In genomic region chr3:108209536-108209935, GRCm38 (mm10) we compare ENCODE assay signal across 8 mouse cellular contexts. TPM values are rescaled to one million over a fixed set of nuclear protein-coding genes. Genes with fewer than 3 reads are reported as not detected.
DNase-seq lines count a peak whose midpoint lies in the region; ATAC-seq lines count a peak whose summit lies in the region.

No protein-coding gene starts in this region.

- H3K27me3 ChIP-seq in forebrain, embryonic 11.5 days (ENCODE audit: control insufficient read depth, insufficient read depth, low read length) = no peaks in the 10 kb centered on the region
- peaks cover 21% of the 10 kb centered on the region for H3K27me3 ChIP-seq in liver, embryonic 13.5 days

- 10% methylated on average over 8 of the region's 8 CpGs for WGBS in forebrain, embryonic 11.5 days
- WGBS in liver, embryonic 13.5 days (ENCODE audit: insufficient replicate concordance) = 15% methylated on average over 8 of the region's 8 CpGs

- H3K4me1 ChIP-seq in forebrain, embryonic 11.5 days (replicated peaks; ENCODE audit: control insufficient read depth, insufficient read depth, low read length) = peaks cover 9% of the 10 kb centered on the region; the same call in 1 of the 2 replicates
- H3K4me1 ChIP-seq in liver, embryonic 13.5 days (replicated peaks) = peaks cover 36% of the 10 kb centered on the region

- peak overlapping the region; percentile 63 for H3K4me2 ChIP-seq in forebrain, embryonic 11.5 days (ENCODE audit: low read depth, low read length, severe bottlenecking)
- peak overlapping the region; percentile 97 for H3K4me2 ChIP-seq in liver, embryonic 13.5 days

- DNase-seq in embryo, embryonic 10.5 days (ENCODE audit: low spot score) = peak; percentile 44
- DNase-seq in embryo, embryonic 9.5 days (ENCODE audit: extremely low spot score) = no peak
- peak; percentile 31 for DNase-seq in 3T3-L1 (ENCODE audit: low read depth, low spot score)
- DNase-seq in forebrain, embryonic 11.5 days (ENCODE audit: low spot score) = no peak
- DNase-seq in liver, embryonic 13.5 days = no peak
- no peak for DNase-seq in left cerebral cortex, adult 9 months (ENCODE audit: low spot score in 2 of 2)
- no peak for DNase-seq in lung, postnatal 36 days

- H3K27ac ChIP-seq in forebrain, embryonic 11.5 days (ENCODE audit: low read depth, low read length) = peak overlapping the region; percentile 89
- no peak overlapping the region for H3K27ac ChIP-seq in liver, embryonic 13.5 days

- H3K36me3 ChIP-seq in forebrain, embryonic 11.5 days (ENCODE audit: control insufficient read depth, insufficient read depth, low read length) = peaks cover 2% of the 10 kb centered on the region; the same call in 1 of the 2 replicates
- H3K36me3 ChIP-seq in liver, embryonic 13.5 days = peaks cover 23% of the 10 kb centered on the region

- peak overlapping the region; percentile 89 for H3K9ac ChIP-seq in forebrain, embryonic 11.5 days (ENCODE audit: low read length)
- H3K9ac ChIP-seq in liver, embryonic 13.5 days = peak overlapping the region; percentile 82

- H3K4me3 ChIP-seq in forebrain, embryonic 11.5 days (ENCODE audit: low read depth, low read length) = peak overlapping the region; percentile 62
- H3K4me3 ChIP-seq in liver, embryonic 13.5 days (replicated peaks) = peak overlapping the region; percentile 76

- peak; percentile 3 for ATAC-seq in forebrain, embryonic 11.5 days (replicated peaks; ENCODE audit: low FRiP score)
- ATAC-seq in liver, embryonic 13.5 days (ENCODE audit: low read depth) = no peak; the same call in 1 of the 2 replicates
- ATAC-seq in monocyte, adult 5-6 weeks (replicated peaks; ENCODE audit: insufficient number of reproducible peaks, low FRiP score, low TSS enrichment, poor library complexity, severe bottlenecking) = no peak

- H3K9me3 ChIP-seq in forebrain, embryonic 11.5 days (ENCODE audit: control insufficient read depth, low read length) = no peaks in the 10 kb centered on the region
- no peaks in the 10 kb centered on the region for H3K9me3 ChIP-seq in liver, embryonic 13.5 days (replicated peaks)

RNA-seq across cellular contexts. Expression of gene Atxn7l2, which starts 1.2 kb away (rescaled TPM):
- 22.3 and 24.3 TPM in 2 replicates for polyA plus RNA-seq in forebrain, embryonic 11.5 days (2014; fragmentation: Nextera tagmentation; extraction: Ambion mirVana)
- polyA plus RNA-seq in liver, embryonic 13.5 days (2015; fragmentation: Nextera tagmentation; extraction: Ambion mirVana) = 3.1 and 3.3 TPM in 2 replicates
- 4.0 to 7.1 TPM (median 6.8 TPM) in 3 replicates for total RNA-seq in monocyte, adult 5-6 weeks (2017)

RNA-seq across cellular contexts. Expression of gene Cyb561d1, which starts 8.5 kb away (rescaled TPM):
- polyA plus RNA-seq in forebrain, embryonic 11.5 days (2014; fragmentation: Nextera tagmentation; extraction: Ambion mirVana) = 3.1 and 3.2 TPM in 2 replicates
- polyA plus RNA-seq in liver, embryonic 13.5 days (2015; fragmentation: Nextera tagmentation; extraction: Ambion mirVana) = 1.7 and 2.0 TPM in 2 replicates
- 13.0 to 22.3 TPM (median 15.0 TPM) in 3 replicates for total RNA-seq in monocyte, adult 5-6 weeks (2017)

RNA-seq across cellular contexts. Expression of gene Sypl2, which starts 16.9 kb away (rescaled TPM):
- 2.3 and 3.5 TPM in 2 replicates for polyA plus RNA-seq in forebrain, embryonic 11.5 days (2014; fragmentation: Nextera tagmentation; extraction: Ambion mirVana)
- 0.05 and 0.07 TPM in 2 replicates for polyA plus RNA-seq in liver, embryonic 13.5 days (2015; fragmentation: Nextera tagmentation; extraction: Ambion mirVana)
- total RNA-seq in monocyte, adult 5-6 weeks (2017) = not detected in 3 replicates

RNA-seq across cellular contexts. Expression of gene Amigo1, which starts 23.4 kb away (rescaled TPM):
- 4.2 and 5.2 TPM in 2 replicates for polyA plus RNA-seq in forebrain, embryonic 11.5 days (2014; fragmentation: Nextera tagmentation; extraction: Ambion mirVana)
- 0.35 and 0.51 TPM in 2 replicates for polyA plus RNA-seq in liver, embryonic 13.5 days (2015; fragmentation: Nextera tagmentation; extraction: Ambion mirVana)
- 3.7 to 6.2 TPM (median 4.2 TPM) in 3 replicates for total RNA-seq in monocyte, adult 5-6 weeks (2017)

RNA-seq across cellular contexts. Expression of gene Psma5, which starts 47.2 kb away (rescaled TPM):
- polyA plus RNA-seq in forebrain, embryonic 11.5 days (2014; fragmentation: Nextera tagmentation; extraction: Ambion mirVana) = 277 and 297 TPM in 2 replicates
- 224 and 238 TPM in 2 replicates for polyA plus RNA-seq in liver, embryonic 13.5 days (2015; fragmentation: Nextera tagmentation; extraction: Ambion mirVana)
- total RNA-seq in monocyte, adult 5-6 weeks (2017) = 137 to 139 TPM (median 138 TPM) in 3 replicates

Comparison
In these comparisons a context has a peak if more than half of its experiments do, and no peak if none do; other contexts are left out.
1. DNase-seq: peak in embryo, embryonic 10.5 days (single experiment) and 3T3-L1 (single experiment); none in embryo, embryonic 9.5 days (single experiment), forebrain, embryonic 11.5 days (single experiment), liver, embryonic 13.5 days (single experiment), left cerebral cortex, adult 9 months (0 of 2) and lung, postnatal 36 days (single experiment).